Comparison of ENCODE assay signal across 8 mouse cellular contexts in genomic region chr9:110684100-110684831, GRCm38 (mm10). TPM values are rescaled to one million over a fixed set of nuclear protein-coding genes. Genes with fewer than 3 reads are reported as not detected.
DNase-seq lines count a peak whose midpoint lies in the region; ATAC-seq and TF ChIP-seq lines count a peak whose summit lies in the region.

No protein-coding gene starts in this region.

- H3K9me3 ChIP-seq in midbrain, embryonic 10.5 days (replicated peaks) = no peaks in the 10 kb centered on the region
- H3K9me3 ChIP-seq in midbrain, embryonic 11.5 days (ENCODE audit: control insufficient read depth, low read length) = no peaks in the 10 kb centered on the region
- no peaks in the 10 kb centered on the region for H3K9me3 ChIP-seq in heart, embryonic 14.5 days (ENCODE audit: control insufficient read depth, low read length)
- H3K9me3 ChIP-seq in lung, embryonic 14.5 days (ENCODE audit: low read depth, low read length) = no peaks in the 10 kb centered on the region

- no peak for TF ChIP-seq CTCF in lung, embryonic 14.5 days (IDR thresholded peaks at IDR 0.05; ENCODE audit: low read depth)

- no peak overlapping the region for H3K4me3 ChIP-seq in midbrain, embryonic 10.5 days
- no peak overlapping the region for H3K4me3 ChIP-seq in midbrain, embryonic 11.5 days (ENCODE audit: low read depth, low read length)
- peak overlapping the region in 1 of 2 experiments; percentile 16; a peak in 2 of 4 replicates for H3K4me3 ChIP-seq in heart, embryonic 14.5 days (ENCODE audit: control insufficient read depth in 1 of 2, insufficient read depth in 1 of 2, low read depth in 1 of 2, low read length in 2 of 2)
- H3K4me3 ChIP-seq in lung, embryonic 14.5 days (ENCODE audit: low read depth, low read length) = no peak overlapping the region

- H3K27me3 ChIP-seq in midbrain, embryonic 10.5 days (ENCODE audit: low read depth, poor library complexity, severe bottlenecking) = no peaks in the 10 kb centered on the region
- no peaks in the 10 kb centered on the region for H3K27me3 ChIP-seq in midbrain, embryonic 11.5 days (ENCODE audit: control insufficient read depth, insufficient read depth, low read length)
- H3K27me3 ChIP-seq in heart, embryonic 14.5 days (ENCODE audit: control insufficient read depth, insufficient read depth, low read length) = no peaks in the 10 kb centered on the region
- H3K27me3 ChIP-seq in lung, embryonic 14.5 days (ENCODE audit: insufficient read depth, low read length) = no peaks in the 10 kb centered on the region

- no peak overlapping the region for H3K4me2 ChIP-seq in midbrain, embryonic 11.5 days
- H3K4me2 ChIP-seq in heart, embryonic 14.5 days (ENCODE audit: low read length) = peak overlapping the region; percentile 56
- peak overlapping the region; percentile 26; the same call in 1 of the 2 replicates for H3K4me2 ChIP-seq in lung, embryonic 14.5 days

- DNase-seq in midbrain, embryonic 10.5 days (ENCODE audit: low spot score) = no peak
- DNase-seq in midbrain, embryonic 11.5 days (ENCODE audit: low spot score, missing footprints) = no peak
- peak; percentile 89 for DNase-seq in cerebellum, postnatal 14 days
- peak; percentile 95 for DNase-seq in kidney, postnatal 10 days
- DNase-seq in lung, embryonic 14.5 days = peak; percentile 90
- DNase-seq in right cerebral cortex, postnatal 10 days (ENCODE audit: low spot score in 2 of 2) = peak; percentile 80 to 81
- DNase-seq in c-Kit-positive CD71-positive TER-119-positive erythroid progenitor cells, embryonic 14.5 days (ENCODE audit: low spot score) = no peak

- no peak overlapping the region for H3K9ac ChIP-seq in midbrain, embryonic 11.5 days (ENCODE audit: low read length)
- peak overlapping the region; percentile 70 for H3K9ac ChIP-seq in heart, embryonic 14.5 days (ENCODE audit: low read length)
- peak overlapping the region; percentile 4 for H3K9ac ChIP-seq in lung, embryonic 14.5 days

- ATAC-seq in midbrain, embryonic 11.5 days (ENCODE audit: low FRiP score) = no peak
- peak; percentile 70 for ATAC-seq in heart, embryonic 14.5 days (ENCODE audit: insufficient number of reproducible peaks, insufficient read depth, low FRiP score, low read depth)
- ATAC-seq in lung, embryonic 14.5 days (ENCODE audit: insufficient read depth) = peak; percentile 77

- H3K36me3 ChIP-seq in midbrain, embryonic 10.5 days = peaks cover 6% of the 10 kb centered on the region; the same call in 1 of the 2 replicates
- H3K36me3 ChIP-seq in midbrain, embryonic 11.5 days (ENCODE audit: control insufficient read depth, insufficient read depth, low read length) = no peaks in the 10 kb centered on the region
- H3K36me3 ChIP-seq in heart, embryonic 14.5 days (ENCODE audit: control insufficient read depth, insufficient read depth, low read length) = 0 out of 2 replicates have a peak, but pooled peaks cover 2% of the 10 kb centered on the region
- H3K36me3 ChIP-seq in lung, embryonic 14.5 days (ENCODE audit: insufficient read depth) = no peaks in the 10 kb centered on the region

- peak overlapping the region; percentile 42 for H3K27ac ChIP-seq in midbrain, embryonic 10.5 days (replicated peaks)
- H3K27ac ChIP-seq in midbrain, embryonic 11.5 days (ENCODE audit: low read depth, low read length) = no peak overlapping the region
- peak overlapping the region; percentile 87 to 99 for H3K27ac ChIP-seq in heart, embryonic 14.5 days (replicated peaks in 1 of 2; ENCODE audit: control insufficient read depth in 1 of 2, insufficient read depth in 1 of 2, low read depth in 2 of 2, low read length in 2 of 2)
- H3K27ac ChIP-seq in lung, embryonic 14.5 days (ENCODE audit: low read depth) = peak overlapping the region; percentile 93

- H3K4me1 ChIP-seq in midbrain, embryonic 10.5 days = peaks cover 54% of the 10 kb centered on the region
- H3K4me1 ChIP-seq in midbrain, embryonic 11.5 days (ENCODE audit: control insufficient read depth, insufficient read depth, low read length) = 0 out of 2 replicates have a peak, but pooled peaks cover 2% of the 10 kb centered on the region
- peaks cover 46 to 54% of the 10 kb centered on the region in 2 experiments for H3K4me1 ChIP-seq in heart, embryonic 14.5 days (ENCODE audit: control insufficient read depth in 2 of 2, insufficient read depth in 2 of 2, low read length in 2 of 2)
- peaks cover 4% of the 10 kb centered on the region; the same call in 1 of the 2 replicates for H3K4me1 ChIP-seq in lung, embryonic 14.5 days (ENCODE audit: insufficient read depth)

- WGBS in midbrain, embryonic 10.5 days = 81% methylated on average over 6 of the region's 6 CpGs
- WGBS in midbrain, embryonic 11.5 days = 73% methylated on average over 6 of the region's 6 CpGs
- 14% methylated on average over 6 of the region's 6 CpGs for WGBS in heart, embryonic 14.5 days
- 59% methylated on average over 6 of the region's 6 CpGs for WGBS in lung, embryonic 14.5 days

RNA-seq across cellular contexts. Expression of gene Ccdc12, which starts 28.0 kb away (rescaled TPM):
- 176 and 189 TPM in 2 replicates for polyA plus RNA-seq in midbrain, embryonic 10.5 days (2016; fragmentation: Nextera tagmentation; extraction: Ambion mirVana)
- polyA plus RNA-seq in midbrain, embryonic 11.5 days (2014; fragmentation: Nextera tagmentation; extraction: Ambion mirVana) = 135 and 144 TPM in 2 replicates
- 146 and 147 TPM in 2 replicates for polyA plus RNA-seq in heart, embryonic 14.5 days (2014; fragmentation: Nextera tagmentation; extraction: Ambion mirVana)
- polyA plus RNA-seq in lung, embryonic 14.5 days (2014; fragmentation: Nextera tagmentation; extraction: Ambion mirVana) = 143 and 155 TPM in 2 replicates

RNA-seq across cellular contexts. Expression of gene Nbeal2, which starts 30.3 kb away (rescaled TPM):
- polyA plus RNA-seq in midbrain, embryonic 10.5 days (2016; fragmentation: Nextera tagmentation; extraction: Ambion mirVana) = 1.3 and 1.4 TPM in 2 replicates
- polyA plus RNA-seq in midbrain, embryonic 11.5 days (2014; fragmentation: Nextera tagmentation; extraction: Ambion mirVana) = 1.1 and 1.6 TPM in 2 replicates
- 2.4 and 2.7 TPM in 2 replicates for polyA plus RNA-seq in heart, embryonic 14.5 days (2014; fragmentation: Nextera tagmentation; extraction: Ambion mirVana)
- 3.2 and 3.8 TPM in 2 replicates for polyA plus RNA-seq in lung, embryonic 14.5 days (2014; fragmentation: Nextera tagmentation; extraction: Ambion mirVana)

RNA-seq across cellular contexts. Expression of gene Myl3, which starts 57.4 kb away (rescaled TPM):
- 0.36 and 0.51 TPM in 2 replicates for polyA plus RNA-seq in midbrain, embryonic 10.5 days (2016; fragmentation: Nextera tagmentation; extraction: Ambion mirVana)
- polyA plus RNA-seq in midbrain, embryonic 11.5 days (2014; fragmentation: Nextera tagmentation; extraction: Ambion mirVana) = 0.48 and 0.63 TPM in 2 replicates
- 4,569 and 4,875 TPM in 2 replicates for polyA plus RNA-seq in heart, embryonic 14.5 days (2014; fragmentation: Nextera tagmentation; extraction: Ambion mirVana)
- 1.9 TPM in 2 replicates for polyA plus RNA-seq in lung, embryonic 14.5 days (2014; fragmentation: Nextera tagmentation; extraction: Ambion mirVana)

Comparison
In these comparisons a context has a peak if more than half of its experiments do, and no peak if none do; other contexts are left out.
1. DNase-seq: peak in cerebellum, postnatal 14 days (2 of 2), kidney, postnatal 10 days (single experiment), lung, embryonic 14.5 days (single experiment) and right cerebral cortex, postnatal 10 days (2 of 2); none in midbrain, embryonic 10.5 days (single experiment), midbrain, embryonic 11.5 days (single experiment) and c-Kit-positive CD71-positive TER-119-positive erythroid progenitor cells, embryonic 14.5 days (single experiment).
2. RNA of gene Myl3, which starts 57.4 kb away (polyA plus RNA-seq): 4,569 to 4,875 TPM in heart, embryonic 14.5 days; 1.9 TPM in lung, embryonic 14.5 days, 0.48 to 0.63 TPM in midbrain, embryonic 11.5 days and 0.36 to 0.51 TPM in midbrain, embryonic 10.5 days; every median in the first group is over 1,000 times any median in the second.